Mouse (Mus musculus) G1E (cell line): Measurements from ENCODE around the gene Casc3. TPM values are rescaled to one million over a fixed set of nuclear protein-coding genes. Genes with fewer than 3 reads are reported as not detected.

Source experiments
- ATAC-seq: 2 replicates; pipeline ENCODE4 v1.8.0; 2016; ENCODE audit warnings: mild to moderate bottlenecking; ENCODE audit not compliant: insufficient number of reproducible peaks, poor library complexity, low FRiP score, severe bottlenecking; ENCODE audit errors: extremely low read depth
- DNase-seq: peaks from one replicate; pipeline ENCODE4 v3.0.0; 2012; ENCODE audit warnings: low spot score
- H3K27me3 ChIP-seq: 2 replicates; pipeline ENCODE4 v1.6.1; 2012; ENCODE audit warnings: mild to moderate bottlenecking, low read length, inconsistent platforms; ENCODE audit not compliant: insufficient read depth
- H3K36me3 ChIP-seq: replicated peaks from 2 replicates; pipeline ENCODE3; 2012; ENCODE audit warnings: mild to moderate bottlenecking, inconsistent platforms
- H3K4me1 ChIP-seq: 2 replicates; pipeline ENCODE4 v1.6.1; 2012; ENCODE audit warnings: low read depth, low read length, inconsistent platforms, mixed read lengths; ENCODE audit not compliant: insufficient read depth
- H3K4me3 ChIP-seq: 2 replicates; pipeline ENCODE4 v1.5.1; 2012; ENCODE audit warnings: low read depth, mild to moderate bottlenecking, inconsistent platforms, low read length, moderate library complexity, mixed read lengths
- H3K9me3 ChIP-seq: replicated peaks from 2 replicates; pipeline ENCODE4 v1.6.1; 2012; ENCODE audit warnings: inconsistent platforms
- CTCF ChIP-seq: IDR thresholded peaks from 2 replicates; pipeline ENCODE4 v1.5.1; 2012; ENCODE audit warnings: low read depth, low read length, inconsistent platforms, mixed read lengths
- GATA1 ChIP-seq: IDR thresholded peaks from 2 replicates; pipeline ENCODE4 v1.6.1; 2012; ENCODE audit warnings: borderline replicate concordance, low read length, inconsistent platforms, mixed read lengths
- GATA2 ChIP-seq: IDR thresholded peaks from 2 replicates; pipeline ENCODE4 v1.6.1; 2012; ENCODE audit warnings: low read depth, low read length, inconsistent platforms, borderline replicate concordance
- POLR2AphosphoS5 ChIP-seq: IDR thresholded peaks from 2 replicates; pipeline ENCODE4 v1.6.1; 2012; ENCODE audit warnings: low read depth, low read length, inconsistent platforms; ENCODE audit not compliant: insufficient replicate concordance
- TAL1 ChIP-seq: conservative IDR thresholded peaks from 2 replicates; pipeline ENCODE4 v1.6.1; 2012; ENCODE audit warnings: low read depth, low read length, inconsistent platforms, mixed read lengths
- polyA plus RNA-seq: library from polyadenylated mRNA; stranded (reverse); fragments of >175 nt; gene quantifications from 2 replicates; pipeline ENCODE4 v1.2.3, GENCODE M21; 2012
- total RNA-seq, 2 experiments: library from RNA; stranded (forward) in 1 of 2; stranded (reverse) in 1 of 2; fragments of 200-1000 nt in 1 of 2; fragments of >200 nt in 1 of 2; fragmentation: Nextera tagmentation in 1 of 2; gene quantifications; 2 replicates each; pipeline ENCODE4 v1.2.3; 2014 to 2017

Casc3 gene
- total and polyA plus RNA-seq, 3 experiments = 17.8 to 51.8 (median 42.7) TPM

GRCm38 (mm10) chr11:98784139-98784538, 20.6 kb upstream of the Casc3 start:
- peaks cover 71% of the 10 kb centered on the region for H3K4me1 ChIP-seq

GRCm38 (mm10) chr11:98785214-98785613, 19.5 kb upstream of the Casc3 start:
- TF ChIP-seq GATA2 (no peak), CTCF (no peak), POLR2AphosphoS5 (no peak)
- H3K4me1 ChIP-seq = peaks cover 79% of the 10 kb centered on the region
- H3K27me3 ChIP-seq = no peaks in the 10 kb centered on the region
- no peaks in the 10 kb centered on the region for H3K36me3 ChIP-seq
- H3K4me3 ChIP-seq = no peak overlapping the region
- no peaks in the 10 kb centered on the region for H3K9me3 ChIP-seq
- DNase-seq (no peak), ATAC-seq (no peak)

More at GRCm38 (mm10) chr11:98784139-98784538, 20.6 kb upstream of the Casc3 start:
- Histone ChIP-seq H3K9me3 (no peaks in the 10 kb centered on the region), H3K4me3 (no peak overlapping the region), H3K27me3 (no peaks in the 10 kb centered on the region), H3K36me3 (no peaks in the 10 kb centered on the region)
- DNase-seq = no peak
- TF ChIP-seq POLR2AphosphoS5 (no peak), GATA1 (no peak), TAL1 (no peak), GATA2 (no peak), CTCF (no peak)
- no peak for ATAC-seq

DNA sequence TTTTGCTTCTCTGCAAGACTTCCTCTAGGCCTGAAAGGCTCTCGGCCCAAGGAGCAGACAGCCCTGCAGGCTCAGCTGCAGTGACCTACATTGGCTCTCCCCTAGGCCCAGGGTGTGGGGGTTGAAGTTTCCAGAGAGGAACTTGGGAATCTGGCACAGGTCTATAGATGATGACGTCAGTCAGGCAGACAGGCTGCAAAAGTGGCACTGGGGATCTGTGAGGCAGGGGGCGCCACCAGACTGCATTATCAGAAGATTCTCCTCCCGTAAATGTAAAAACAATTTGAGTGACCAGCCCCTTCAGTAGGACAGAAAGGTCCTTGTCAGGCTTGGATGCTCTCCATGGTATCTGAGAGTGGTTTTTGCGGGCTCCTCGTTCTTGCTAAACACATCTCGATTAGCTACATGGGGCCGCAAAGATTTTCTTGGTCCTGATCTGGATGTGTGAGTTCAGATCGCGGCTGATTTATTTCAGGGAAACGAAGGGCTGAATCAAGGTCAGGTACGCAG, 18.9 kb upstream of the Casc3 start:
- Histone ChIP-seq H3K4me3 (no peak overlapping the region), H3K4me1 (peaks cover 82% of the 10 kb centered on the region), H3K9me3 (no peaks in the 10 kb centered on the region), H3K36me3 (no peaks in the 10 kb centered on the region), H3K27me3 (no peaks in the 10 kb centered on the region)
- no peak for ATAC-seq
- DNase-seq = no peak
- no peak for TF ChIP-seq GATA1
- TF ChIP-seq TAL1 = no peak
- no peak for TF ChIP-seq POLR2AphosphoS5
- no peak for TF ChIP-seq GATA2
- no peak for TF ChIP-seq CTCF

GRCm38 (mm10) chr11:98786359-98787214, 18.1 kb upstream of the Casc3 start:
- Histone ChIP-seq H3K36me3 (no peaks in the 10 kb centered on the region), H3K27me3 (no peaks in the 10 kb centered on the region), H3K9me3 (no peaks in the 10 kb centered on the region), H3K4me1 (peaks cover 87% of the 10 kb centered on the region), H3K4me3 (peak overlapping the region; percentile 49; the same call in 1 of the 2 replicates)
- ATAC-seq = no peak
- TF ChIP-seq GATA2 = no peak
- TF ChIP-seq CTCF = peak; percentile 93
- no peak for DNase-seq

DNA sequence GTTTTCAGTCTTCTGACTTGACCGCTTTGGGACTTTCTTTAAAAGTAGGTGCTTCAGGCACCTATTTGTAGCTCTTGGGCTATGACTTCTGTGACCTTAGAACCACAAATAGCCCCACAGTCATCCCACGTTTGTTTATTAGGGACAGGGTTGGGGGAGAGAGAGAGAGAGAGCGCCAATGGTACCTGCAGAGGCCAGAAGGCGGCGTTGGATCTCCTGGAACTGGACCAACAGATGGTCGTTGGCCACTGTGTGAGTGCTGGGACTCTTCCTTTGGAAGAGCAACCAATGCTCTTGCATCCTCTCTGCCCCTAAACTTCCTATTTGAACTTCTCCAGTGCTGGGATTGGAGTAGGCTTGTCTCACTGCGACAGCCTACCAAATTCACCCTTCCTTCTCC, 17.5 kb upstream of the Casc3 start:
- ATAC-seq (no peak), DNase-seq (no peak)
- no peak overlapping the region for H3K4me3 ChIP-seq
- H3K36me3 ChIP-seq = peaks cover 2% of the 10 kb centered on the region
- H3K27me3 ChIP-seq = no peaks in the 10 kb centered on the region
- TF ChIP-seq GATA2 (no peak), POLR2AphosphoS5 (no peak), CTCF (no peak), GATA1 (no peak), TAL1 (no peak)
- peaks cover 86% of the 10 kb centered on the region for H3K4me1 ChIP-seq
- H3K9me3 ChIP-seq = no peaks in the 10 kb centered on the region

DNA sequence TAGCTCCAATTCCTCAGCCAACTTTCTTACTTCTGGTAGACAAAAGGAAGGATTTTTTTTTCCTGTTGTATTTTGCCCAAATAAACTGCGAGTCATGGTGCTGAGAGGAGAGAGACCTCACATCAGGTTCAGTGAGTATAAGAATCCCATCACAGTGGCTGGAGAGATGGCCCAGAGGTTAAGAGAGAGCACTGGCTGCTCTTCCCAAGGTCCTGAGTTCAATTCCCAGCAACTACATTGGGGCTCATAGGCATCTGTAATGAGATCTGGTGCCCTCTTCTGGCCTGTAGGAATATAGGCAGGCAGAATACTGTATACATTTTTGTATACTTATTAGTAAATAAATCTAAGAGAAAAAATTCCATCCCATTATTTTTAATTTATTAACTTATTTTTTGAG, 17.0 kb upstream of the Casc3 start:
- no peak for TF ChIP-seq GATA2
- no peak for TF ChIP-seq TAL1
- TF ChIP-seq GATA1 = no peak
- TF ChIP-seq POLR2AphosphoS5 = no peak
- no peak for TF ChIP-seq CTCF
- Histone ChIP-seq H3K4me1 (peaks cover 86% of the 10 kb centered on the region), H3K27me3 (no peaks in the 10 kb centered on the region), H3K4me3 (no peak overlapping the region), H3K36me3 (peaks cover 6% of the 10 kb centered on the region), H3K9me3 (no peaks in the 10 kb centered on the region)
- no peak for DNase-seq
- ATAC-seq = no peak
